In genomic region chr7:141482531-141483024, GRCm38 (mm10) we compare ENCODE assay signal across 8 mouse cellular contexts. TPM values are rescaled to one million over a fixed set of nuclear protein-coding genes. Genes with fewer than 3 reads are reported as not detected.
DNase-seq lines count a peak whose midpoint lies in the region; ATAC-seq and TF ChIP-seq lines count a peak whose summit lies in the region.

No protein-coding gene starts in this region.

- no peak for TF ChIP-seq POLR2A in testis, adult 2 months (IDR thresholded peaks at IDR 0.05; ENCODE audit: control insufficient read depth, low read depth, low read length)
- no peak for TF ChIP-seq POLR2A in thymus, adult 2 months (IDR thresholded peaks at IDR 0.05; ENCODE audit: control insufficient read depth, extremely low read depth, insufficient read depth, low read length, poor library complexity)

- H3K27me3 ChIP-seq in erythroblast, embryonic 14.5 days (ENCODE audit: control insufficient read depth): peaks cover 38% of the 10 kb centered on the region
- H3K27me3 ChIP-seq in testis, adult 2 months (ENCODE audit: control insufficient read depth, insufficient read depth, low read length): no peaks in the 10 kb centered on the region
- H3K27me3 ChIP-seq in limb, embryonic 15.5 days: peaks cover 21% of the 10 kb centered on the region
- no peaks in the 10 kb centered on the region for H3K27me3 ChIP-seq in stomach, postnatal 0 days (ENCODE audit: control insufficient read depth, insufficient read depth, low read length)
- peaks cover 11% of the 10 kb centered on the region; the same call in 1 of the 2 replicates for H3K27me3 ChIP-seq in thymus, adult 2 months (ENCODE audit: control insufficient read depth, insufficient read depth, low read length)

- H3K36me3 ChIP-seq in erythroblast, embryonic 14.5 days (ENCODE audit: control insufficient read depth): peaks cover 24% of the 10 kb centered on the region
- no peaks in the 10 kb centered on the region for H3K36me3 ChIP-seq in testis, adult 2 months (ENCODE audit: control insufficient read depth, insufficient read depth, low read length)
- 0 out of 2 replicates have a peak, but pooled peaks cover 5% of the 10 kb centered on the region for H3K36me3 ChIP-seq in limb, embryonic 15.5 days
- no peaks in the 10 kb centered on the region for H3K36me3 ChIP-seq in stomach, postnatal 0 days (ENCODE audit: control insufficient read depth, insufficient read depth, low read length)
- no peaks in the 10 kb centered on the region for H3K36me3 ChIP-seq in thymus, adult 2 months (ENCODE audit: control insufficient read depth, insufficient read depth, low read length)

- H3K9ac ChIP-seq in limb, embryonic 15.5 days: peak overlapping the region; percentile 33; the same call in 1 of the 2 replicates
- H3K9ac ChIP-seq in stomach, postnatal 0 days (ENCODE audit: low read length): peak overlapping the region; percentile 47

- peak overlapping the region; percentile 98 for H3K4me2 ChIP-seq in limb, embryonic 15.5 days
- peak overlapping the region; percentile 91 for H3K4me2 ChIP-seq in stomach, postnatal 0 days (replicated peaks; ENCODE audit: low read depth)

- peaks cover 42% of the 10 kb centered on the region for H3K4me1 ChIP-seq in erythroblast, embryonic 14.5 days (ENCODE audit: control insufficient read depth)
- H3K4me1 ChIP-seq in testis, adult 2 months (ENCODE audit: control insufficient read depth, insufficient read depth, low read length): peaks cover 16% of the 10 kb centered on the region
- H3K4me1 ChIP-seq in limb, embryonic 15.5 days: peaks cover 38% of the 10 kb centered on the region
- H3K4me1 ChIP-seq in stomach, postnatal 0 days (replicated peaks; ENCODE audit: control insufficient read depth, insufficient read depth): peaks cover 8% of the 10 kb centered on the region
- H3K4me1 ChIP-seq in thymus, adult 2 months (replicated peaks; ENCODE audit: control insufficient read depth, insufficient read depth, low read length): peaks cover 26% of the 10 kb centered on the region

- no peak for TF ChIP-seq EP300 in stomach, postnatal 0 days (optimal IDR thresholded peaks at IDR 0.05)

- ATAC-seq in erythroblast, adult 5-6 weeks (replicated peaks; ENCODE audit: low FRiP score, poor library complexity, severe bottlenecking): no peak
- ATAC-seq in limb, embryonic 15.5 days (ENCODE audit: insufficient number of reproducible peaks, low FRiP score, low TSS enrichment, low read depth): no peak
- no peak for ATAC-seq in stomach, postnatal 0 days (ENCODE audit: low FRiP score, low TSS enrichment)

- H3K4me3 ChIP-seq in erythroblast, embryonic 14.5 days (replicated peaks): peak overlapping the region; percentile 54
- peak overlapping the region; percentile 62 for H3K4me3 ChIP-seq in testis, adult 2 months (ENCODE audit: control insufficient read depth, low read depth, low read length)
- peak overlapping the region; percentile 54 for H3K4me3 ChIP-seq in limb, embryonic 15.5 days
- H3K4me3 ChIP-seq in stomach, postnatal 0 days (ENCODE audit: low read depth, low read length): peak overlapping the region; percentile 48
- H3K4me3 ChIP-seq in thymus, adult 2 months (ENCODE audit: control insufficient read depth, insufficient read depth, low read length): no peak overlapping the region

- H3K27ac ChIP-seq in testis, adult 2 months (ENCODE audit: control insufficient read depth, insufficient read depth, low read depth, low read length): no peak overlapping the region
- no peak overlapping the region for H3K27ac ChIP-seq in limb, embryonic 15.5 days
- no peak overlapping the region for H3K27ac ChIP-seq in stomach, postnatal 0 days (replicated peaks)
- no peak overlapping the region for H3K27ac ChIP-seq in thymus, adult 2 months (ENCODE audit: control insufficient read depth, insufficient read depth, low read length)

- DNase-seq in testis, postnatal 10 days (ENCODE audit: low spot score): no peak
- DNase-seq in stomach, postnatal 0 days (ENCODE audit: low spot score): no peak
- DNase-seq in gastrocnemius, postnatal 10 days: no peak
- DNase-seq in thymus, adult 2 months: no peak

- H3K9me3 ChIP-seq in erythroblast, embryonic 14.5 days (ENCODE audit: control insufficient read depth, low read length): no peaks in the 10 kb centered on the region; the same call in 1 of the 2 replicates
- H3K9me3 ChIP-seq in limb, embryonic 15.5 days: no peaks in the 10 kb centered on the region
- no peaks in the 10 kb centered on the region for H3K9me3 ChIP-seq in stomach, postnatal 0 days (ENCODE audit: control insufficient read depth, low read length)

- TF ChIP-seq CTCF in testis, adult 2 months (IDR thresholded peaks at IDR 0.05; ENCODE audit: control insufficient read depth, insufficient read depth, insufficient replicate concordance, low read depth, low read length): no peak
- no peak for TF ChIP-seq CTCF in stomach, postnatal 0 days (IDR thresholded peaks at IDR 0.05; ENCODE audit: low read depth)
- no peak for TF ChIP-seq CTCF in thymus, adult 2 months (IDR thresholded peaks at IDR 0.05; ENCODE audit: borderline replicate concordance, control insufficient read depth, extremely low read depth, insufficient read depth, low read length, poor library complexity)

- 9% methylated on average over 11 of the region's 11 CpGs for WGBS in limb, embryonic 15.5 days
- WGBS in stomach, postnatal 0 days: 22% methylated on average over 11 of the region's 11 CpGs
- 71% methylated on average over 11 of the region's 11 CpGs for WGBS in thymus, adult 2 months

RNA-seq across cellular contexts. Expression of gene Tspan4, which starts 7.5 kb away (rescaled TPM):
- polyA plus RNA-seq in erythroblast, embryonic 14.5 days (2012): 0.31 and 0.46 TPM in 2 replicates
- 0.58 and 1.7 TPM in 2 replicates for total RNA-seq in erythroblast, adult 5-6 weeks (2015; ENCODE audit: low replicate concordance)
- 2.2 and 7.7 TPM in 2 replicates for total RNA-seq in erythroblast, adult 5-6 weeks (2017; ENCODE audit: low replicate concordance)
- 14.6 and 15.5 TPM in 2 replicates for polyA plus RNA-seq in testis, adult 2 months (2012; rRNA removed)
- polyA plus RNA-seq in limb, embryonic 15.5 days (2015; fragmentation: Nextera tagmentation; extraction: Ambion mirVana): 71.4 and 79.1 TPM in 2 replicates
- polyA plus RNA-seq in stomach, postnatal 0 days (2015; fragmentation: Nextera tagmentation; extraction: Ambion mirVana): 56.9 and 58.7 TPM in 2 replicates
- 10 to 100 TPM; 18.6 to 21.0 TPM for total RNA-seq in gastrocnemius, postnatal 10 days (2021)
- polyA plus RNA-seq in thymus, adult 2 months (2012; rRNA removed): 36.9 and 45.1 TPM in 2 replicates

RNA-seq across cellular contexts. Expression of gene Polr2l, which starts 7.6 kb away (rescaled TPM):
- polyA plus RNA-seq in erythroblast, embryonic 14.5 days (2012): 15.4 and 17.1 TPM in 2 replicates
- total RNA-seq in erythroblast, adult 5-6 weeks (2015; ENCODE audit: low replicate concordance): 7.3 and 10.0 TPM in 2 replicates
- 5.4 and 9.5 TPM in 2 replicates for total RNA-seq in erythroblast, adult 5-6 weeks (2017; ENCODE audit: low replicate concordance)
- 20.8 and 21.1 TPM in 2 replicates for polyA plus RNA-seq in testis, adult 2 months (2012; rRNA removed)
- 54.7 and 57.5 TPM in 2 replicates for polyA plus RNA-seq in limb, embryonic 15.5 days (2015; fragmentation: Nextera tagmentation; extraction: Ambion mirVana)
- 53.4 and 60.2 TPM in 2 replicates for polyA plus RNA-seq in stomach, postnatal 0 days (2015; fragmentation: Nextera tagmentation; extraction: Ambion mirVana)
- total RNA-seq in gastrocnemius, postnatal 10 days (2021): 10 to 100 TPM; 43.4 to 49.0 TPM
- polyA plus RNA-seq in thymus, adult 2 months (2012; rRNA removed): 31.1 and 39.3 TPM in 2 replicates

RNA-seq across cellular contexts. Expression of gene Cd151, which starts 15.4 kb away (rescaled TPM):
- polyA plus RNA-seq in erythroblast, embryonic 14.5 days (2012): 1.0 and 1.1 TPM in 2 replicates
- total RNA-seq in erythroblast, adult 5-6 weeks (2015; ENCODE audit: low replicate concordance): 5.2 TPM in 1 of 2 replicates, not detected in the other
- total RNA-seq in erythroblast, adult 5-6 weeks (2017; ENCODE audit: low replicate concordance): 9.5 and 11.0 TPM in 2 replicates
- 102 and 104 TPM in 2 replicates for polyA plus RNA-seq in testis, adult 2 months (2012; rRNA removed)
- 14.2 and 20.6 TPM in 2 replicates for polyA plus RNA-seq in limb, embryonic 15.5 days (2015; fragmentation: Nextera tagmentation; extraction: Ambion mirVana)
- polyA plus RNA-seq in stomach, postnatal 0 days (2015; fragmentation: Nextera tagmentation; extraction: Ambion mirVana): 22.6 and 27.5 TPM in 2 replicates
- 10 to 100 TPM; 77.7 to 88.5 TPM for total RNA-seq in gastrocnemius, postnatal 10 days (2021)
- polyA plus RNA-seq in thymus, adult 2 months (2012; rRNA removed): 132 and 186 TPM in 2 replicates

RNA-seq across cellular contexts. Expression of gene Cracr2b, which starts 21.7 kb away (rescaled TPM):
- 0.06 and 0.12 TPM in 2 replicates for polyA plus RNA-seq in erythroblast, embryonic 14.5 days (2012)
- total RNA-seq in erythroblast, adult 5-6 weeks (2015; ENCODE audit: low replicate concordance): 0.77 TPM in 1 of 2 replicates, not detected in the other
- total RNA-seq in erythroblast, adult 5-6 weeks (2017; ENCODE audit: low replicate concordance): 3.2 TPM in 1 of 2 replicates, not detected in the other
- polyA plus RNA-seq in testis, adult 2 months (2012; rRNA removed): 2.1 and 2.4 TPM in 2 replicates
- 16.4 and 21.6 TPM in 2 replicates for polyA plus RNA-seq in limb, embryonic 15.5 days (2015; fragmentation: Nextera tagmentation; extraction: Ambion mirVana)
- polyA plus RNA-seq in stomach, postnatal 0 days (2015; fragmentation: Nextera tagmentation; extraction: Ambion mirVana): 20.8 and 23.5 TPM in 2 replicates
- 1 to 10 TPM; 8.6 to 9.9 TPM for total RNA-seq in gastrocnemius, postnatal 10 days (2021)
- 10.0 and 14.9 TPM in 2 replicates for polyA plus RNA-seq in thymus, adult 2 months (2012; rRNA removed)

RNA-seq across cellular contexts. Expression of gene Pnpla2, which starts 27.6 kb away (rescaled TPM):
- 3.0 and 3.4 TPM in 2 replicates for polyA plus RNA-seq in erythroblast, embryonic 14.5 days (2012)
- total RNA-seq in erythroblast, adult 5-6 weeks (2015; ENCODE audit: low replicate concordance): 10.0 and 11.3 TPM in 2 replicates
- total RNA-seq in erythroblast, adult 5-6 weeks (2017; ENCODE audit: low replicate concordance): 5.9 and 6.0 TPM in 2 replicates
- 379 and 436 TPM in 2 replicates for polyA plus RNA-seq in testis, adult 2 months (2012; rRNA removed)
- 16.9 and 23.6 TPM in 2 replicates for polyA plus RNA-seq in limb, embryonic 15.5 days (2015; fragmentation: Nextera tagmentation; extraction: Ambion mirVana)
- 82.1 and 88.0 TPM in 2 replicates for polyA plus RNA-seq in stomach, postnatal 0 days (2015; fragmentation: Nextera tagmentation; extraction: Ambion mirVana)
- 100 to 1,000 TPM; 119 to 151 TPM for total RNA-seq in gastrocnemius, postnatal 10 days (2021)
- polyA plus RNA-seq in thymus, adult 2 months (2012; rRNA removed): 256 and 296 TPM in 2 replicates

Comparison
In these comparisons a context has a peak if more than half of its experiments do, and no peak if none do; other contexts are left out.
1. RNA of gene Tspan4, which starts 7.5 kb away (polyA plus RNA-seq): 71.4 to 79.1 TPM in limb, embryonic 15.5 days, 56.9 to 58.7 TPM in stomach, postnatal 0 days, 36.9 to 45.1 TPM in thymus, adult 2 months and 14.6 to 15.5 TPM in testis, adult 2 months; 0.31 to 0.46 TPM in erythroblast, embryonic 14.5 days; every median in the first group is over 10 times any median in the second.